Mouse (Mus musculus) stomach, embryonic 14.5 days (tissue): Measurements from ENCODE around the gene Gimap1. TPM values are rescaled to one million over a fixed set of nuclear protein-coding genes. Genes with fewer than 3 reads are reported as not detected.
A peak's percentile ranks its signal among the peaks of the same experiment; 100 is the strongest.

Experiments
- ATAC-seq: fragments of 200-750 bp; cut with Nextera tagmentation; 2 replicates; pipeline ENCODE4 v1.8.0; 2017; ENCODE audit warnings: low read depth, moderate TSS enrichment; ENCODE audit not compliant: insufficient number of reproducible peaks, insufficient read depth, low FRiP score
- H3K27ac ChIP-seq: fragments of 300-500 bp; sonication (generic); 2 replicates; pipeline ENCODE4 v1.5.1; 2014; ENCODE audit warnings: mild to moderate bottlenecking, low read length, moderate library complexity, mixed read lengths
- H3K27me3 ChIP-seq: fragments of 300-500 bp; sonication (generic); 2 replicates; pipeline ENCODE4 v1.6.1; 2014; ENCODE audit warnings: low read length, control low read depth, mixed read lengths; ENCODE audit not compliant: control insufficient read depth, insufficient read depth
- H3K36me3 ChIP-seq: fragments of 300-500 bp; sonication (generic); 2 replicates; pipeline ENCODE4 v1.6.1; 2014; ENCODE audit warnings: mild to moderate bottlenecking, control low read depth, low read length, moderate library complexity, mixed read lengths; ENCODE audit not compliant: control insufficient read depth, insufficient read depth
- H3K4me1 ChIP-seq: fragments of 300-500 bp; sonication (generic); 2 replicates; pipeline ENCODE4 v1.6.1; 2014; ENCODE audit warnings: low read length, control low read depth, mixed read lengths; ENCODE audit not compliant: control insufficient read depth, insufficient read depth
- H3K4me2 ChIP-seq: fragments of 300-500 bp; sonication (generic); replicated peaks from 2 replicates; pipeline ENCODE4 v1.6.1; 2014; ENCODE audit warnings: low read depth, low read length, control low read depth
- H3K4me3 ChIP-seq: fragments of 300-500 bp; sonication (generic); 2 replicates; pipeline ENCODE4 v1.5.1; 2014; ENCODE audit warnings: low read depth, low read length, control low read depth
- H3K9ac ChIP-seq: fragments of 300-500 bp; sonication (generic); replicated peaks from 2 replicates; pipeline ENCODE4 v1.6.1; 2014; ENCODE audit warnings: low read depth, mild to moderate bottlenecking, control low read depth, low read length, moderate library complexity, mixed read lengths
- H3K9me3 ChIP-seq: fragments of 300-500 bp; sonication (generic); 2 replicates; pipeline ENCODE4 v1.6.1; 2016; ENCODE audit warnings: low read depth, low read length, control low read depth; ENCODE audit not compliant: control insufficient read depth
- WGBS: fragments of 180-500 bp; shearing (Covaris S2); extraction: QIAGEN DNeasy Blood & Tissue Kit; methylation state at CpG from one replicate; pipeline ENCODE4 v1.1.7; 2014; 5-methylcytosine and 5-hydroxymethylcytosine counted together
- polyA plus RNA-seq: library from polyadenylated mRNA; unstranded; fragments of >200 nt; fragmentation: Nextera tagmentation; extraction: Ambion mirVana; gene quantifications from 2 replicates; pipeline ENCODE4 v1.2.1, GENCODE M21; 2014

Gimap1 gene
- polyA plus RNA-seq, 1 experiment from 2014 or later = 14.4 TPM

GRCm38 (mm10) chr6:48741273-48741672, 2.4 kb downstream of the Gimap1 start:
- H3K4me3 ChIP-seq = no peak overlapping the region

GRCm38 (mm10) chr6:48741711-48742206, 2.9 kb downstream of the Gimap1 start:
- Histone ChIP-seq H3K27ac (peak overlapping the region; percentile 58; the same call in 1 of the 2 replicates), H3K4me3 (no peak overlapping the region), H3K36me3 (no peaks in the 10 kb centered on the region), H3K4me2 (peak overlapping the region; percentile 85), H3K9me3 (no peaks in the 10 kb centered on the region), H3K27me3 (peaks cover 9% of the 10 kb centered on the region; the same call in 1 of the 2 replicates), H3K9ac (no peak overlapping the region), H3K4me1 (peaks cover 17% of the 10 kb centered on the region)
- ATAC-seq = no peak
- WGBS = 15% methylated on average over 9 of the region's 9 CpGs

More at GRCm38 (mm10) chr6:48741273-48741672, 2.4 kb downstream of the Gimap1 start:
- peak; percentile 66 for ATAC-seq
- peak overlapping the region; percentile 30; the same call in 1 of the 2 replicates for H3K27ac ChIP-seq
- no peaks in the 10 kb centered on the region for H3K9me3 ChIP-seq
- H3K36me3 ChIP-seq = no peaks in the 10 kb centered on the region
- H3K4me2 ChIP-seq = peak overlapping the region; percentile 22
- WGBS = 13% methylated on average over 3 of the region's 3 CpGs
- peaks cover 17% of the 10 kb centered on the region for H3K4me1 ChIP-seq
- no peak overlapping the region for H3K9ac ChIP-seq
- peaks cover 9% of the 10 kb centered on the region; the same call in 1 of the 2 replicates for H3K27me3 ChIP-seq

GRCm38 (mm10) chr6:48742422-48743351, 3.8 kb downstream of the Gimap1 start:
- Histone ChIP-seq H3K4me3 (peak overlapping the region; percentile 42), H3K27ac (peak overlapping the region; percentile 58; the same call in 1 of the 2 replicates), H3K4me2 (peak overlapping the region; percentile 85), H3K27me3 (peaks cover 9% of the 10 kb centered on the region; the same call in 1 of the 2 replicates), H3K4me1 (peaks cover 19% of the 10 kb centered on the region), H3K9me3 (no peaks in the 10 kb centered on the region), H3K9ac (peak overlapping the region; percentile 36; the same call in 1 of the 2 replicates), H3K36me3 (no peaks in the 10 kb centered on the region)
- no peak for ATAC-seq
- WGBS = 5% methylated on average over 52 of the region's 52 CpGs

- H3K27ac ChIP-seq = no peak overlapping the region
- WGBS = 36% methylated on average over 2 of the region's 2 CpGs
- H3K27me3 ChIP-seq = peaks cover 9% of the 10 kb centered on the region; the same call in 1 of the 2 replicates
- H3K4me2 ChIP-seq = no peak overlapping the region
- H3K4me1 ChIP-seq = peaks cover 19% of the 10 kb centered on the region
- no peaks in the 10 kb centered on the region for H3K36me3 ChIP-seq
- no peak overlapping the region for H3K4me3 ChIP-seq
- no peaks in the 10 kb centered on the region for H3K9me3 ChIP-seq
- ATAC-seq = no peak
- no peak overlapping the region for H3K9ac ChIP-seq
Observed at GRCm38 (mm10) chr6:48745490-48745889, 6.6 kb downstream of the Gimap1 start.

GRCm38 (mm10) chr6:48745959-48746889, 7.4 kb downstream of the Gimap1 start, which contains the start of gene Gimap5:
Gene Gimap5 (plus strand): TSS chr6:48746197.
- ATAC-seq = no peak
- Histone ChIP-seq H3K9ac (no peak within 1 kb of the TSS), H3K36me3 (no peaks in the 10 kb centered on the region), H3K27me3 (peaks cover 9% of the 10 kb centered on the region; the same call in 1 of the 2 replicates), H3K4me3 (no peak within 1 kb of the TSS), H3K4me1 (peaks cover 19% of the 10 kb centered on the region), H3K9me3 (no peaks in the 10 kb centered on the region), H3K4me2 (0 out of 2 replicates have a peak within 1 kb of the TSS, but pooled peaks have one; percentile 13), H3K27ac (peak within 1 kb of the TSS; percentile 18; the same call in 1 of the 2 replicates)
- 48% methylated on average over 16 of the region's 16 CpGs for WGBS

GRCm38 (mm10) chr6:48747091-48747966, 8.5 kb downstream of the Gimap1 start:
- H3K36me3 ChIP-seq = no peaks in the 10 kb centered on the region
- H3K4me3 ChIP-seq = no peak overlapping the region
- H3K9ac ChIP-seq = no peak overlapping the region
- H3K4me1 ChIP-seq = peaks cover 10% of the 10 kb centered on the region
- H3K27me3 ChIP-seq = 0 out of 2 replicates have a peak, but pooled peaks cover 5% of the 10 kb centered on the region
- H3K9me3 ChIP-seq = no peaks in the 10 kb centered on the region
- WGBS = 42% methylated on average over 7 of the region's 7 CpGs
- H3K27ac ChIP-seq = 0 out of 2 replicates have a peak overlapping the region, but pooled peaks have one; percentile 15
- ATAC-seq = no peak
- no peak overlapping the region for H3K4me2 ChIP-seq

GRCm38 (mm10) chr6:48763567-48764270, 24.9 kb downstream of the Gimap1 start:
- WGBS = 76% methylated on average over 7 of the region's 7 CpGs

More at GRCm38 (mm10) chr6:48763567-48764270, 24.9 kb downstream of the Gimap1 start:
- H3K27ac ChIP-seq = no peak overlapping the region
- H3K4me2 ChIP-seq = no peak overlapping the region
- no peaks in the 10 kb centered on the region for H3K27me3 ChIP-seq
- H3K9ac ChIP-seq = no peak overlapping the region
- H3K4me3 ChIP-seq = no peak overlapping the region
- no peak for ATAC-seq
- H3K36me3 ChIP-seq = no peaks in the 10 kb centered on the region
- H3K9me3 ChIP-seq = no peaks in the 10 kb centered on the region
- H3K4me1 ChIP-seq = no peaks in the 10 kb centered on the region
